Mouse (Mus musculus): Measurements from ENCODE around the gene Slc15a3.

DNA sequence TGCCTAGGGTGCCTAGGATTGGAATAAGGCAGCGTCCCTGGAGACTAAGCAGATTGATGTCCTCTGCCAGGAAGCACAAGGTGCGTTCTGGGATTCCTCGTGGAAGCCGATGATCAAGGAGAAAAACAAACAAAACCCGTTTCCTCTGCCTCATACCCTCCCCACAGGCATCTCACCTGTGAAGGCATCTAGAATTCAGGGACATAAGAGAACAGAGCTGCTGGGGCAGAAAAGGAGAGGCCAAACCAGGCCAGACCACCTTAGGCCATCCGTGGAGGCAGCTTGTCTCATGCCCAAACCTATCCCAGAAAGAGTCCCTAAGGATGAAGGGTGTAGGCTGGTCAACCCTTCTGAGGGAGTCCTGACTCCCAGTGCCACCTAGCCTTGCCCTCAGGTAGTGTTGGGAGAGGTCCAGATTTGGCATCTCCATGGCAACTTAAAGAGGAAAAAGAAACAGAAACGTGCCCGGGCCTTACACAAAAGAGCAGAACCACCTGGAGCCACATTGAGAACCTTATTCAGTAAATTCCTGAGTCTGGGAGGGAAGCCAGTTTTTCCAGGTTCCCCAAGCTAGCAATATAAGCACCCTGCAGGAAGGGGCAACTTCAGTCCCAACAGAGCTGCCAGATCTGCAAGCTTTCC is 30.5 kb downstream of the Slc15a3 start, which contains the start of gene Tmem132a:
- TF ChIP-seq CTCF (conservative IDR thresholded peaks at IDR 0.05; ENCODE audit: low read length) = no peak
- no peak for TF ChIP-seq NANOG (IDR thresholded peaks at IDR 0.05; ENCODE audit: borderline replicate concordance, low read length)
